Mouse (Mus musculus) limb, embryonic 13.5 days (tissue): Measurements from ENCODE around the gene Ptprd. TPM values are rescaled to one million over a fixed set of nuclear protein-coding genes. Genes with fewer than 3 reads are reported as not detected.
A peak's percentile ranks its signal among the peaks of the same experiment; 100 is the strongest.

Source experiments
- ATAC-seq: fragments of 200-750 bp; cut with Nextera tagmentation; 2 replicates; pipeline ENCODE4 v1.8.0; 2017; ENCODE audit warnings: low read depth, moderate number of reproducible peaks, moderate TSS enrichment; ENCODE audit not compliant: low FRiP score
- H3K27ac ChIP-seq: fragments of 300-500 bp; sonication (generic); 2 replicates; pipeline ENCODE4 v1.5.1; 2015; ENCODE audit warnings: inconsistent platforms, mild to moderate bottlenecking, moderate library complexity
- H3K27me3 ChIP-seq: fragments of 300-500 bp; sonication (generic); 2 replicates; pipeline ENCODE4 v1.6.1; 2015; ENCODE audit warnings: mild to moderate bottlenecking, inconsistent platforms
- H3K36me3 ChIP-seq: fragments of 300-500 bp; sonication (generic); 2 replicates; pipeline ENCODE4 v1.6.1; 2015; ENCODE audit warnings: inconsistent platforms, mild to moderate bottlenecking, moderate library complexity
- H3K4me1 ChIP-seq: fragments of 300-500 bp; sonication (generic); 2 replicates; pipeline ENCODE4 v1.6.1; 2015; ENCODE audit warnings: inconsistent platforms
- H3K4me2 ChIP-seq: fragments of 300-500 bp; sonication (generic); replicated peaks from 2 replicates; pipeline ENCODE4 v1.6.1; 2015; ENCODE audit warnings: inconsistent platforms, mild to moderate bottlenecking, moderate library complexity
- H3K4me3 ChIP-seq: fragments of 300-500 bp; sonication (generic); 2 replicates; pipeline ENCODE4 v1.5.1; 2015; ENCODE audit warnings: moderate library complexity, mild to moderate bottlenecking, inconsistent platforms
- H3K9ac ChIP-seq: fragments of 300-500 bp; sonication (generic); 2 replicates; pipeline ENCODE4 v1.6.1; 2015; ENCODE audit warnings: mild to moderate bottlenecking, inconsistent platforms
- H3K9me3 ChIP-seq: fragments of 300-500 bp; sonication (generic); 2 replicates; pipeline ENCODE4 v1.6.1; 2016; ENCODE audit warnings: inconsistent platforms
- whole genome bisulfite sequencing: fragments of 180-500 bp; shearing (Covaris S2); methylation state at CpG from one replicate; pipeline ENCODE4 v1.1.7; 2015; 5-methylcytosine and 5-hydroxymethylcytosine counted together
- polyA plus RNA-seq: library from polyadenylated mRNA; unstranded; fragments of >200 nt; fragmentation: Nextera tagmentation; extraction: Ambion mirVana; gene quantifications from 2 replicates; pipeline ENCODE4 v1.2.1, GENCODE M21; 2015

Gene Ptprd
- polyA plus RNA-seq, 1 experiment from 2014 or later, result 38.6 TPM

DNA sequence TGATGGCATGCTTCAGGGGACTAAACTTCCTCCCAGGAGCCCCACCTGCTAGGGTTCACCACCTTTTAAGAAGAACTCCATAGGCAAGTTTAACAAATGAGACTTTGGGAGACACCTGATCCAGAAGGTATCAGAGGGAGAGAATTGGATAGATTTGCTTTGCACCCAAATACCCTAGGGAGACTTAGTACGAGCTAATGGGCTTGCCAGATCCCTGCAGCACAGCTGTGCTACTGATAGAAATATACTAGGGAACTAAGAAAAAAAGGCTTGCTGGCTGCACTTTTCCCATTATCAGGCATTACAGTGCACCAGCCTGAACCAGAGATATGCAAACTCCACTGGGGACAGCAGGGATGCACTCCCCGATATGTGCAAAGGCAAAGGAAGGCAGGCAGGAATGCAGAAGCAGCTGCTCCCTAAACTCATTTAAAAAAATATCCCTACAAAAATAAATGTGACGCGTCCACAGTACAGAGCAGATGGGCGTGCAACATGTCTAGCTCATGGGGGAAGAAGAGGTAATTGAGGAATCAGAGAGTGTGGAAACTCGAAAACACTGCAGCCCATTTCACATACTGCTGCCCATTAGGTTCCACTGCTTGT is 1831.3 kb downstream of the Ptprd start:
- H3K4me1 ChIP-seq, result peaks cover 9% of the 10 kb centered on the region; the same call in 1 of the 2 replicates
- no peak overlapping the region for H3K4me2 ChIP-seq
- 73% methylated on average over 6 of the region's 6 CpGs for WGBS
- no peak overlapping the region for H3K4me3 ChIP-seq
- peaks cover 3% of the 10 kb centered on the region; the same call in 1 of the 2 replicates for H3K36me3 ChIP-seq
- no peaks in the 10 kb centered on the region for H3K9me3 ChIP-seq
- H3K27ac ChIP-seq, result no peak overlapping the region
- no peaks in the 10 kb centered on the region for H3K27me3 ChIP-seq
- no peak for ATAC-seq
- no peak overlapping the region for H3K9ac ChIP-seq

DNA sequence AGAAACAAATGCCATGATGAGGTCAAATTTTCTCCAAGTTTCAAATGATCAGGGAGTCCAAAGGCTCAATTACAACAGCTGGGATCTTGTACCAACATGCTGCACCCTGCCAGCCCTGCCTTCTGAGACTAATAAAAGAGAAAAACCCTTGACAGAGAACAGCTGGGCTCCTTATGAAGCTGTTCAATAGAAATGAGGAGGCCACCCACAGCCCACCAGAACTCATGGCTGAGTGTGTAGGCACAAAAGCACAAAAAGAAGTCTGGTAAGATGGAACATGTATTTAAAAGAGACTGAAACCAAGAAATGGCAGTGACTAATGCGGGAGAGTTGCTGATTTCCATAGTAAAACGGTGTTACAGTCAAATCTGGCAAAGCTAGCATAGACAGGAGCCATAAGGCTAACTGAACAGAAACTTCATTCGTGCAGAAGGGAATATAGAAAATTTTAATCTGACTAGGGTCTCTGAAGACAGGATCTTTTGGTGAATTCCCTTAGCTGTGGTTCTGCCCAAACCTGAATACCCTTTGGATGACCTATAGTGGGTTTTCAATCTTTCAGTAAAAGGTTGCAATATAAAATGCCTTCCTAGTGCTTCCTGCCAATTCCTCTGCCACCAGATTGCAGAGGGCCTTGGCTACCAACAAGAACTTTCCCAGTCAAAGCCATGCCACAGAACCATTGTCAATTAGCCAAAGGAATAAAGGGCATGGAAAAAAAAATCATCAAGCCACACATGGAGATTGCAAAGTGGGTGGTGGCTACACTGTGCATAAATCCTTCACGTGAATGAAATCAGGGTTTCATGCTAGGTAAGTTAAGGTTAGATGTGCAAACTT is 1841.5 kb downstream of the Ptprd start:
- Histone ChIP-seq H3K9ac (no peak overlapping the region), H3K9me3 (no peaks in the 10 kb centered on the region; the same call in 1 of the 2 replicates), H3K27ac (peak overlapping the region; percentile 48; the same call in 1 of the 2 replicates), H3K4me2 (peak overlapping the region; percentile 47), H3K4me1 (peaks cover 52% of the 10 kb centered on the region), H3K27me3 (no peaks in the 10 kb centered on the region), H3K36me3 (no peaks in the 10 kb centered on the region), H3K4me3 (0 out of 2 replicates have a peak overlapping the region, but pooled peaks have one; percentile 5)
- ATAC-seq, result peak; percentile 62; the same call in 1 of the 2 replicates
- 15% methylated on average over 4 of the region's 4 CpGs for WGBS

DNA sequence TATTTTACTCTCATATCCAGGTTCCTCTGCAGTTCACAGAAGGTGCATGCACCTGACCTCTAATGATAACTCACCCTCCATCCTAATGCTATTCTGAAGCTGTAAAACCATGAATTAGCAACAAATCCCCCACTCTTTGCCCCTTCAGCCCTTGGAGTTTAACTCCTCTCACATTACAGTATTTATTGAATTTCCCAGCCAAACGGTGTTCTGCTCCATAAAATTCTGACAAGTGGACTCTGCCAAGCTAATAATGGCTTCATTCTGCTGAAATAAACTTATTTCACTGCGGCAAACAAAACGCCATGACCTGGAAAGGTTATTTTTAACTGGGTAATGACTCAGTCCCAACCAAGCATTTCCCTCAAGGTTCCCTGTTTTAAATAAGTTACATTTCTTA is 1842.7 kb downstream of the Ptprd start:
- Histone ChIP-seq H3K9me3 (no peaks in the 10 kb centered on the region; the same call in 1 of the 2 replicates), H3K9ac (no peak overlapping the region), H3K4me1 (peaks cover 59% of the 10 kb centered on the region), H3K4me2 (peak overlapping the region; percentile 47), H3K4me3 (no peak overlapping the region), H3K27me3 (no peaks in the 10 kb centered on the region), H3K27ac (no peak overlapping the region), H3K36me3 (no peaks in the 10 kb centered on the region)
- WGBS, result 10% methylated on average over 3 of the region's 3 CpGs
- peak; percentile 55; the same call in 1 of the 2 replicates for ATAC-seq

DNA sequence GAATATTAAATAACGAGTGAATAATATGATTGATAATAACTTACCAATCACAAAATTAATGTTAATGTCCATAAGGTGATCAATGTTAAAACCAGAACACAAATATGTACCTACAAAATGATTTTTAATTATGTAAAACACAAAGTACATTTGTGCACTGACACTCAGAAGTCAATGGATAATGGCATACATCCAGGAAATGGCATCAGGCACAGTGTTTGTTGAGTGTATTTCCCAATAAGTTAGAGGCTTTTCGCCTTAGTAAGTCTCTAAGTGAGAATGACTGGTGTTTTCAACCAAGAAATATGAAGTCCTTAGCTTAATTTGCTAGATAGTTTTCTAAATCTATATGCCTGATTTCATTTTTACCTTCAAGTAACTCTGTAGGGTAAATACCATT is 1843.5 kb downstream of the Ptprd start:
- H3K9me3 ChIP-seq, result no peaks in the 10 kb centered on the region; the same call in 1 of the 2 replicates
- WGBS, result 92% methylated on average over 2 of the region's 2 CpGs
- no peaks in the 10 kb centered on the region for H3K36me3 ChIP-seq
- H3K9ac ChIP-seq, result no peak overlapping the region
- H3K27me3 ChIP-seq, result no peaks in the 10 kb centered on the region
- H3K4me3 ChIP-seq, result no peak overlapping the region
- peaks cover 66% of the 10 kb centered on the region for H3K4me1 ChIP-seq
- H3K27ac ChIP-seq, result no peak overlapping the region
- ATAC-seq, result no peak
- no peak overlapping the region for H3K4me2 ChIP-seq

DNA sequence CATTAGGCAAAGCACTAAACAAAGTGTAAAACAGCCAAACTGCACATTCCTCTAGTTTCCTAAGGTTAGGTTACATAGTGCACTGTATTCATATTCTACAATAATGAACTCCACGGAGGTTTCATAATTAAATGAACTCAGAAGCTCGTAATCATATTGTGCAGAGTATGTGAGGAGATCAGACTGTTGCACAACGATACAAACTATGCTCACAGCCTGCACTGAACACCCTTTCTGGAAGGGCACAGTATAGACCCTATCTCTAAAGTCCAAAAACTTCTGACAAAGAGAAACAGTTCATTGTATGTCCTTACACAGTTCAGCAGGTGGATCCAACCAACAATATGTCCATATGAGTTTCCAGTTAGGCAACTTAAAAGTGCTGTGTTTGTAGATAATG is 1844.5 kb downstream of the Ptprd start:
- Histone ChIP-seq H3K27me3 (no peaks in the 10 kb centered on the region), H3K36me3 (no peaks in the 10 kb centered on the region), H3K27ac (no peak overlapping the region), H3K9me3 (no peaks in the 10 kb centered on the region; the same call in 1 of the 2 replicates), H3K4me2 (no peak overlapping the region), H3K4me3 (no peak overlapping the region), H3K9ac (no peak overlapping the region), H3K4me1 (peaks cover 69% of the 10 kb centered on the region)
- no peak for ATAC-seq
- 44% methylated on average over 3 of the region's 3 CpGs for WGBS

DNA sequence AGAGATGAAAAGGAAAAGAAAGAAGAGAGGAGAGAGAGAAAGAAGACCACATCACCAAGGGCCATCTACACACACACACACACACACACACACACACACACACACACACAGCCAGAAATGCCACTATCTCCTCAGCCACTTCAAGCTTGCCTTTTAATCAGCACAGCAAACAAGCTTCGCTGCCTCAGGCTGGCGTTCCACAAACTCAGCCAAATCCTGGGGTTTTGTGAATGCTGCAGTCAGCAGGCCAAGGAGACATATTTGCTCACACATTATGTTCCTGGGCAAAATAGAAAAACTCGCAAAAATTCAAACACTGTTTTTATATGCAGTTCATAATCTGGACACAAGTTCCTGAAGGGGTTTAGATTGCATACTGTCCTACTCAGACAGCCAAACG is 1845.9 kb downstream of the Ptprd start:
- H3K4me2 ChIP-seq, result no peak overlapping the region
- no peak for ATAC-seq
- no peak overlapping the region; the same call in 1 of the 2 replicates for H3K27ac ChIP-seq
- 50% methylated on average over 4 of the region's 4 CpGs for WGBS
- no peak overlapping the region for H3K4me3 ChIP-seq
- no peaks in the 10 kb centered on the region for H3K36me3 ChIP-seq
- H3K27me3 ChIP-seq, result no peaks in the 10 kb centered on the region
- H3K9me3 ChIP-seq, result no peaks in the 10 kb centered on the region
- peaks cover 64% of the 10 kb centered on the region for H3K4me1 ChIP-seq
- H3K9ac ChIP-seq, result no peak overlapping the region

DNA sequence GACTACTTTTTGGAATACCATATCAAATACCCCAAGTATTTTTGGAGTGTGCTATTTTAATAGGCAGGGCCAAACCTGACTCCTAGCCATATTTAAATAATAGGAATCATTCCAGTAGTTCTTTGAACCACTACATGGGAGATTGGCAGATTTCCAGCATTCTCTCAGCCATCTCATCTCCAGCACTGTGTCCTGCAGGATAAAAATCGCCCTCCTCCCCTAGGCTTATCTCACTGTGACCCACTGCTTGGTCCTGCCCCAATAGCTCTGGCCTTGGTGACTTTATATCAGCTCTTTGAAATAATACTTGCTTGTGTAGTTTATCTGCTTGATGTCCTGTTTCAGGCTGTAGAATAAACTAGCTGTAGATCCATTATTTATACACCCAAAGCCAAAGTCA is 1850.2 kb downstream of the Ptprd start:
- ATAC-seq, result no peak; the same call in 1 of the 2 replicates
- H3K9ac ChIP-seq, result no peak overlapping the region
- 82% methylated on average over 1 of the region's 1 CpGs for WGBS

DNA sequence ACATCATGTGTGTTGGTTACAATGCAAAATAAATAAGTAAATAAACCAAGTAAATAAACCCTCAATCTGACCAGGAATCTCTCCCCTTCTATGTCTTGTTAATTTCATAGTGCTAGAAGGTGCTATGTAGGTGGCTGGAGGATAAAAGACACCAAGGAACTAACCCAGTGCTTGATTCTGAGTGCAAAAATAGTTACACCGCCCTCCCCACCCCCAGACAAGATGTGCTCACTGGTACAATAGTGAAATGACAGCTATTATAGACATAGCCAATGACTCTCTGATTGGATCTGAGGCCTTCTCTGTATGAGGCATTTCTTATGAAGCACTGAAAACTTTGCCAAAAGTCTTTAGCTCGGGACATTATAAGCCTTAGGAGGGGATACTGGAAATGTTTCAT is 1857.6 kb downstream of the Ptprd start:
- Histone ChIP-seq H3K9ac (no peak overlapping the region), H3K9me3 (no peaks in the 10 kb centered on the region), H3K27me3 (no peaks in the 10 kb centered on the region), H3K4me1 (peaks cover 24% of the 10 kb centered on the region), H3K27ac (no peak overlapping the region), H3K4me2 (no peak overlapping the region), H3K4me3 (no peak overlapping the region), H3K36me3 (no peaks in the 10 kb centered on the region; the same call in 1 of the 2 replicates)
- WGBS, result 83% methylated on average over 2 of the region's 2 CpGs
- no peak for ATAC-seq

More for the DNA sequence above, 1850.2 kb downstream of the Ptprd start:
- Histone ChIP-seq H3K27me3 (no peaks in the 10 kb centered on the region), H3K27ac (no peak overlapping the region), H3K36me3 (no peaks in the 10 kb centered on the region), H3K9me3 (no peaks in the 10 kb centered on the region), H3K4me2 (no peak overlapping the region), H3K4me3 (no peak overlapping the region), H3K4me1 (peaks cover 30% of the 10 kb centered on the region)

DNA sequence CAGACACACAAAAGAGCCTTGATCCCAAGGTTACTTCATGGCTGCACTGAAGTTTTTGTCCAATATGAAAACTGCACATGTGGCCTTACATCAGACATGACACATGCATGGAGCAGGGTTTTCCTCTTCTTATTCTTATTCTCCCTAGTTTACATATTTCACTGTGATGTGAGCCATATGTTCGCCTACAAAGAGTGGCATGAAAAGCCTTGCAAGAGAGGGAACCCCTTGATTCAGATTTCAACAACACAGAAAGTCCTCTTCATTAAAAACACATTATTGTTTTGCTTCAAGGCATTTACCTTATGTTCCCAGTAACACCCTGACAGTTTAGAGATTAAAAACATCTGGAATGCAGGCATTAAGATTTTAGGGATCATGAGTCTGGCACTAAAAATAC is 1859.3 kb downstream of the Ptprd start:
- no peaks in the 10 kb centered on the region for H3K27me3 ChIP-seq
- no peak for ATAC-seq
- H3K9me3 ChIP-seq, result no peaks in the 10 kb centered on the region
- no peak overlapping the region for H3K9ac ChIP-seq
- H3K27ac ChIP-seq, result no peak overlapping the region
- no peak overlapping the region for H3K4me2 ChIP-seq
- H3K4me1 ChIP-seq, result peaks cover 24% of the 10 kb centered on the region
- no peak overlapping the region for H3K4me3 ChIP-seq
- H3K36me3 ChIP-seq, result no peaks in the 10 kb centered on the region; the same call in 1 of the 2 replicates
- WGBS, result 20% methylated on average over 1 of the region's 1 CpGs

DNA sequence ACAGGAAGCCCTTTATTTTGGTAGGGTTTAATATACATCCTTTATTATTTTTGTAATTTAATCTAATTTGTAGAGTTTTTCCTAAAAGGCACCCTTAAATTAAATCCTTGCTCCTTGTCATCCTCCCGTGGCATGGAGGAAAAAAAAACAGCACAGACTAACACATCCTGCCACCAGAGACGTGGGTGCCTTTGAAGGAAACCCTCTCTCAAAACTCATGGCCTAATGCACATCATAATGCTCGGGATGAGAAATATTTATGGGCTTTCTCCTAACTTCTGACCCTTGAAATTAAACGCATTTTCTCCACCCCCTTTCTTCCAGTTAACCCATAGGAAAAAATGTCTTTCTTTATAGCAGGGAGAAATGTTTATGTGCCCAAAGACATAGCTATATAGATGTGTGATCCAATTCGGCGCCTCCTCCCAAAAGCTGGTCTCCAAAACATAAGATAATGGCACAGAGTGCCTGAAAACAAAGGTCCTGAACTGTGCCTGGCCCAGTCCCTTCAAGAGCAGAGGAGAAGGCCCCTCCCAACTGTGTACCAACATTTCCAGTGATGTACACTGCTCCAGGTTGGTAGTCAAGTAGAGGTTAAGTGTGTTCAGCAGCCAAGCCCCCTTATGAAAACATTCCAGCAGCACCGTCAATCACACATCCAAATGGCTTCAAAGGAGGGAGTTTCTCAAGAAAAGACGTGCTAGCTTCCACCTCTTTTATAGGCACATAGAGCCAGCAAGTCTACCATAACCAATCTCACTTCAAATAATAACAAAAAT is 1860.4 kb downstream of the Ptprd start:
- no peak overlapping the region for H3K27ac ChIP-seq
- no peaks in the 10 kb centered on the region for H3K9me3 ChIP-seq
- H3K4me2 ChIP-seq, result no peak overlapping the region
- no peaks in the 10 kb centered on the region for H3K27me3 ChIP-seq
- H3K4me3 ChIP-seq, result no peak overlapping the region
- no peaks in the 10 kb centered on the region; the same call in 1 of the 2 replicates for H3K36me3 ChIP-seq
- H3K9ac ChIP-seq, result no peak overlapping the region
- 27% methylated on average over 8 of the region's 8 CpGs for WGBS
- peaks cover 24% of the 10 kb centered on the region for H3K4me1 ChIP-seq
- peak; percentile 61 for ATAC-seq

DNA sequence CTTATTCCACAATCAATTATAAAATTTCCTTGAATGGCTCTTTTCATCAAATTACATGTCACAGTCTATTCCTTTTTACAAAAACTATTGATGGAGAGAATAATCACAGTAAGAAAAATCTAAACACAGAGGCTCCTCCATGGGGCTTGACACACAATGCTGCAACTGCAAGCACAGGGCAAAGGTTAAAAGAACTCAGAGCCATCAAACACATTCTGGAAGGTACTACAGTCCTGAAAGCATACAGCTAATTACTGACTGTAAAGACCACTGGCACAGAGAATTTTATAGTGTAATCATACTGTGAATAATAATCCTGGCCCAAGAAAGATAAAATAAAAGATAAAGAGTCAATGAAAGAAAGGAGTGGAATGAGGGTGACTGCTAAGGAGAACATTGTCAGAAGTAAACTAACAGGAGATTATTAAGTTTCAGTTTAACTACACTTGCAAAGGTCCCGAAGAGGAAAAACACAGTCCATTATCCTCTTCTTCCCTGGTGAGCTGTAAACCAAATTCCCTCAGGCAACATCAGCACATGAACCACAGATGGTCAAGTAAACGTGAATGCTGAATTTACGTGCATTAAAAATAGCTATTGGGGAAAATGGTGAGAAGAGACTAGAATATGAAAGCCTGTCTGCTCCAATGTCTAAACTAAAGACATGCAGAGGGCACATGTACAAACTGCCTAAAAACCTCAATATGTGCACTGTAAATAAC is 1861.4 kb downstream of the Ptprd start:
- Histone ChIP-seq H3K36me3 (no peaks in the 10 kb centered on the region; the same call in 1 of the 2 replicates), H3K9me3 (no peaks in the 10 kb centered on the region), H3K4me3 (no peak overlapping the region), H3K4me1 (peaks cover 24% of the 10 kb centered on the region), H3K9ac (no peak overlapping the region), H3K27ac (no peak overlapping the region), H3K27me3 (no peaks in the 10 kb centered on the region), H3K4me2 (no peak overlapping the region)
- WGBS, result 8% methylated on average over 3 of the region's 3 CpGs
- no peak for ATAC-seq
